Mouse (Mus musculus): ENCODE measurements around the gene Ubac2.
"Not testable (repeated sequence)": the region's sequence is repeated elsewhere in the genome, so short reads cannot be mapped to it uniquely, and the experiment has no call there.

Gene Ubac2

GRCm38 (mm10) chr14:122047784-122048183 is 169.4 kb downstream of the Ubac2 start:
- DNase-seq (ENCODE audit: extremely low spot score), result no peak

DNA sequence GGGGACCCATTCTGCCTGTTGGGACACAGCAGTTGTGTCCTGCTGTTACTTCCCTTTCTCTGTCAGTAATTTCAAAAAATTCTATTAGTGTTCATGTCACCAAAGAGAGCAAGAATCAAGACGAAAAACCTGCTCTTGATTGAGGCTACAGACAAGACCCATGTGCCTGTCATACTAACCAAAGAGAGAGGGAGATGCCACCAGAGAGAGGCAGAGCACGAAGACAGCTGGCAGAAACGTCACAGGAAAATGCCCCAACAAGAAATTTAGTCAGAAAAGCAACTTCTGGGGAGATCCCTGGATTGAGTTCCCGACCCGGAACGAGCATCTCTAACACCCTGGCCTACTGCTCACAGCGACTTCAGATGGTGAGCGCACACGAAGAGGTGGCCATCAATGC is 170.4 kb downstream of the Ubac2 start:
- DNase-seq (ENCODE audit: extremely low spot score), result no peak

- DNase-seq (ENCODE audit: extremely low spot score), result no peak
These were observed 174.6 kb downstream of the Ubac2 start for GRCm38 (mm10) chr14:122052896-122053635.

GRCm38 (mm10) chr14:122056871-122057270 is 178.5 kb downstream of the Ubac2 start:
- DNase-seq (ENCODE audit: extremely low spot score), result no peak

DNA sequence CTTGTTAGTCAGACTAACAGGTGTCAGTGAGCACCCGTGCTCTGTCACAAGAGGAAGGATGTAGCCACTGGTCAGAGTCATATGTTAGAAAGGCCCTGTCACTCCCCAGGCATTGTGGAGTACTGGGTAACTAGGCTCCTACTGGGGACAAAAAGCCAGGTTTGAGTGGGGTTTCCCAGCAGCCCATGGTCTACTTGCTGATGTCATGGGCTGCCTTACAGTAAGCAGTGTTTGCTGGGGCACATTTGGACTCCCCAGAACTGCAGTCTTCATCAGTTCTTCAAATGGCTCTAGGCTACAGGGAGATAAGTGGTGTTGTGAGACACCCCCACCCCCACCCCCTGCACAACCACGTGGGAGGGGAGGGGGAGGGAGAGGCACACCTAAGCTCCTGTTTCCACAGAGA is 179.5 kb downstream of the Ubac2 start:
- no peak for DNase-seq (ENCODE audit: extremely low spot score)

DNA sequence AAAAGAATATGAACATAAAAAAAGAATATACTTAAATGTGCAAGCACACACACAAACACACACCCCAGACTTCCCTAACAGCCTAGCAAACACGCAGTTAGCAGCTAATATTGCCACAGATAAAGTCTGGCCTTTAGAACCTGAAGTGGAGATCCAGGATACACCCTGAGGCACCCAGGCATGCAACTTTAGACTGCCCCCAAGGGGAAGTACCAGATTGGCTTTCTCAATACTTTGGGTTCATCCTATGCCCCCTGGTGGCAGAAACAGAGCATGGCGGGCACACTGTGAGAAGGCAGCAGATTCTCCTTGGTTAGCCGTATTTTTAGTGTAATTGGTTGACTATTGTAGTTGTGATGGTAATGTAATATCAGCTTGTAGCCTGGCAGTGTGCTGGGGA is 182.2 kb downstream of the Ubac2 start:
- DNase-seq (ENCODE audit: extremely low spot score), result peak; percentile 77

GRCm38 (mm10) chr14:122061376-122061775 is 183.0 kb downstream of the Ubac2 start:
- no peak for DNase-seq (ENCODE audit: extremely low spot score)

- no peak for DNase-seq (ENCODE audit: extremely low spot score)
These were observed 184.1 kb downstream of the Ubac2 start for GRCm38 (mm10) chr14:122062411-122063090.

DNA sequence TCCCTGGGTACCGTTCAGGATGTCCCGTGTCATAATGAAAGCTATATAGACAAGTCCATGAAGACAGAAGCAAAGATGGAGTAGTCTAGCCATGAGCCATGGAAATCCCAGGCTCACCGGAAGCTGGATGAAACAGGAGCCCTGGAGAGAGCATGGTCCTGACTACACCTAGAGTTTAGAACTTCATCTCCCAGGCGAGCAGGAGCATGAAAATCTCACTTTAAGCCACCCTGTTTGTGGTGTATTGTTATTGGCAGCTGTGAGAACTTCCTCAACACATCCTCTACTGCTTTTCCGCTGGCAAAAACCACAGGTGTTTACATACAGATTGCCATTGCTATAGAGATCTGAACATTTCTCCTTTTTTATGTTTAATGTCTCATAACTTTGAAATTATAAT is 185.2 kb downstream of the Ubac2 start:
- DNase-seq (ENCODE audit: extremely low spot score), result no peak

DNA sequence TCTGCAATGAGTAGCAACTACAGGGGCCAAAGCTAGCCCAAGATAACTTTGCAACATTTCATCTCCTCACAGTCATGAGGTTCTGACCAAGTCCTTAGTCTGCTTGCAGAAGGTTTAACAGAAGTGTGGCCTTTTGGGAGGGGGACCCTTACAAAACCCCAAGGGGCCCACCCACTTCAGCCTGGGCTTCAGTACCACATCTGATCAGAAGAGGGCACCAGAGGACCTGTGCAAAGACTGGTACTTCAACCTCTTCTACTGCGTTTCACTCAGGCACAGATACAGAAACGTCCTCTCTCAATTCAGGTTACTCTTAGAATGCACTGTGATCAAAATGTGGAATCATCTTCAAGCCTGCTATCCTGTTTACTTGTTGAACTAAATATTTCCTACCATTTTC is 186.1 kb downstream of the Ubac2 start:
- peak; percentile 71 for DNase-seq (ENCODE audit: extremely low spot score)

GRCm38 (mm10) chr14:122066243-122066642 is 187.8 kb downstream of the Ubac2 start:
- no peak for DNase-seq (ENCODE audit: extremely low spot score)

GRCm38 (mm10) chr14:122068036-122068435 is 189.6 kb downstream of the Ubac2 start:
- DNase-seq (ENCODE audit: extremely low spot score), result not testable (repeated sequence)

- no peak for DNase-seq (ENCODE audit: extremely low spot score)
These were observed 190.6 kb downstream of the Ubac2 start for GRCm38 (mm10) chr14:122068801-122069695.

- DNase-seq (ENCODE audit: extremely low spot score), result no peak
These were observed 191.5 kb downstream of the Ubac2 start for GRCm38 (mm10) chr14:122069948-122070347.

All from embryo, embryonic 9.5 days (tissue).